Mouse (Mus musculus) embryo, embryonic 10.5 days (tissue): Measurements from ENCODE around the gene Hoxa9.

ENCODE experiments used
- DNase-seq: peaks from one replicate; pipeline ENCODE4 v3.0.0-alpha.2; 2015; ENCODE audit warnings: low spot score

The Hoxa9 gene

GRCm38 (mm10) chr6:52230516-52231165 lies at the start of gene Hoxa9:
Gene Hoxa9 (minus strand): TSS chr6:52231089.
- DNase-seq = no peak

DNA sequence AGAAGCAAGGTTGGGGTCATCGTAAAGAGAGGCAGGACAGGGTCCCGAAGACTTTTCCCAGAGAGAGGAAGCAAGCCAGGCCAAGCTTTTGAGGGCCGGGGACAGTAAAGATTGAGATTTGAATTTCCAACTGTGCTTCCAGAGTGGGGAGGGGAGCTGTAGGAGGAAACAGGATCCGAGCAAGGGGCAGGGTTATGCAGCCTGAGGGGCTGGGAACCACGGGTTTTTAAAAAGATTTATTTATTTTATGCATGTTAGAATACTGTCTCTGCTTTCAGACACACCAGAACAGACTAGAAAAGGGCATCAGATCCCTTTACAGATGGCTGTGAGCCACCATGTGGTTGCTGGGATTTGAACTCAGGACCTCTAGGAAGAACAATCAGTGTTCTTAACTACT lies 46.0 kb upstream of the Hoxa9 start:
- DNase-seq = no peak

DNA sequence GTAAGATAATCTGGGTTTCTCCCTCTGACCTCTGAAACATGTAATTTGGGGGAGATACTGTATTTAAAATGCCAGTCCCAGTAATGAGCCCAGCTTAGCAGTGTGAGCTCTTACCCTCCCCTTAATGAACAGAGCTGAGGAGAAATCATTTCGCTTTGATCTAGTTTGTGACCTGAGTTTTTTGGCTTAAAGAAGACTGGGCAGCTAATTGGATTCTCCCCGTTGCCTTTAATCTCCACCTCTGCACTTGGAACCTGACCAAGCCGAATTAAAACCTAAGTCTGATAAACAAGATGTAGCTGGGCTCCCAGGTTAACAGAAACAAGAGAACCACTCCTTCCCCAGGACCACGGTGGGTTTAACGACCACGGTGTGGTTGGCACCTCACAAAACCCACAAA lies 45.5 kb upstream of the Hoxa9 start:
- peak; percentile 34 for DNase-seq

GRCm38 (mm10) chr6:52275563-52276280 lies 44.8 kb upstream of the Hoxa9 start:
- DNase-seq = peak; percentile 25

DNA sequence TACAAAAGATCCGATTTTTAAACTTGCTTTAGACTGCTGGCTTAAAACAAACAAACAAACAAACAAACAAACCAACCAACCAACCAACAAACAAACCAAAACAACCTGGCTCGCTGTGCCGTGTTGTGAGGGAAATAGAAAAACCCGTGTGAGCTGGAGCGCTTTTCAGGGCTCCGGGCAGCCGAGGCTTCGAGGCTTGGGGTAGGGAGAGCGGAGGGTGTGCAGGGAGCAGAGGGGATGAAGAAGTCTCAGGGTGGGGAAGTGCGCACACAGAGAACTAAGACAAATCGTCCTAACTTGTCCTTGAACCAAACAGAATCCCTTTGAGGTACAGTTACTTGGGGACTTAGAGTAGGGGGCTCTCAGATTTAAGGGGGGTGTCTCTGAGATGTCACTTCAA lies 43.7 kb upstream of the Hoxa9 start:
- DNase-seq = peak; percentile 33

DNA sequence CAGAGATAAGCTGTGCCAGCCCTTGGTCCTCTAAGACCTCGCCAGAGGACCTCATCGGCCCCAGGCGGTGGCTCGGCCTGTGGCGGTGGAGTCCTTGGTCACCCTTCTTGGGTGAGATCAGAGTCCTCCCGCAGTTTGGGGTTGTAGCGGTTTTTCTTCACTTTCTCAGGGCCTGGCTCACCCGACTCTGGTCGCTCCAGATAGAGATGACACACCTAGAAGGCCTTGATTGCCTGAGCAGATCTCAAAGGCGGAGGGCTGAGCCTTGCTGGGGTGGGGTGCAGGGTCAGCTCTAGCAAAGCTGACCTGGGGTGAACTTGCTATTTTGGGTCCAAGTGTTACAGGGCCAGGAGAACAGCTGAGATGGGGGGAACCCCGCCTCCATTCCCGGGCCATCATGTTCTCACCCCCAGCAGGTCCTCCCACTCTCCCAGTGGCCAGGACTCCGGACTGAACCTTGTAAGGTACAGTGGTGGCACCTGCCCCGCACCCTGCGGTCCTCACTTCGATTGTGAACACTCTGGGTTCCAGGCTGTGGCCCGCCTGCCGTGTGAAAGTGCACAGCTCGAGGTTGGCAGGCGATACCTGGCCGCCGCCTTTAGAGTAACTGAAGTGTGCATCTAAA lies 42.9 kb upstream of the Hoxa9 start:
- DNase-seq = peak; percentile 55

GRCm38 (mm10) chr6:52272766-52273655 lies 42.1 kb upstream of the Hoxa9 start:
- DNase-seq = peak; percentile 40

DNA sequence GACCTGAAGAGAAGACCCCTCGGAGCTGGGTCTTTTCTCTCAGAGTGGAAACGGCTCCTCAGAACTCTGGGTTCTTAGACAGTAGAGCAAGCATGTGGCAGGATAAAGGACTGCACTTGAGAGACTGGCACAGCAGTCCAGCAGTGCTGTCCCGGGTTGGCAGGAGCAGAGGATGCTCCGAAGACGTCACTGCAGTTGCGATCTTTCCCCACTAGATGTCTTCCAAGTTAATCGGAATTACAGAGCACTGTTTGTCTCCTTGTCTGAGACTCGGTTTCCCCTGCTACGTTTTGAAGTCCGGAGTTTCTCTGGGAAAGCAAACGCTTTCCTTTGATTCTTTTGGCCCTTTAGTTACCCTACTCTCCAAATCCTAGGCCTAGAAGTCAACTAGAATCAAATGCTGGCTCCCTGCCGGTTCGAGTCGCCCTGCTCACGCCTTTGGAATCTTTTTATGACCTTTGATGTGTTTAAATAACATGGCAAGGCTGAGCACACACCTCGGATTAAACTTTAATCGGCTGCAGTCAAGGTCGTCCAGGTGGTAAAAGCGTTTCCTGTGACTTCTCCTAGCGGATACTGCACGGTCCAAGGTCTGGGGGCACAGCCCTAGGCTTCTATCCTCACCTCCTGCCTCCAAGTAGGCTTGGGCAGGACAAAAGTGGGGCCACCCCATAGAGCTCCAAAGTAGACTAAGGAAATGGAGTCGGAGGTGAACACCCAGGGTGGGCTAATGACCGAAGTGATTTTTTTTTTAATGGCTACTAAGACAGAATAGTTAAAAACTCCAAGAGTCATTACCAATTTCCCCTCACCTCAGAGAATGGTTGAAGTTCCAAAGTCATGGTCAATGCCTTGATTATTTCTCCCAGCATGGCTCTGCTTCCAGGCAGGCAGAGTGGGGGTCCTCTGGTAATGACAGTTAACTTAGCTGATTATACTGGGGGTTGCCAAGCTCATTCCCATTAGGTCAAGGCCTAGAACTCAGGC lies 39.9 kb upstream of the Hoxa9 start:
- DNase-seq = peak; percentile 88

DNA sequence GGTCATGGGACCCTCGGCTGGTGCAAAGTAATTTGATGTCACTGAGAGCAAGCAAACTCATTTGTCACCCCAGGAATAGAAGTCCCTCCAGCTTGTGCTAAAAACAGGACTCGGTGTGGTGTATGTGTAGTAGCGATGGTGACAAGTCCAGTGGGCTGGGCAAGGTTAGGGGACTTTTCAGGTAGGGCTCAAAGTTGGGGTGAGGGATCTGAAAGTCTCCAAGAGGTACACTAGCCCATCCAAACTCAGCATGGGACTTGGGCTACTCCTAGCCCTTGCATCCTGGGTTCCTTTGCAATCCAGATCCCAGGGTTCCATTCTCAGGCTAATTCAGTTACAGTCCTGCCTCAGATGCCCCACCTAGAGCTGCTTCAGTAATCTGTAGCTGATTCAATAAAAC lies 37.9 kb upstream of the Hoxa9 start:
- DNase-seq = peak; percentile 35

- DNase-seq = peak; percentile 45
Observed at GRCm38 (mm10) chr6:52268341-52268740, 37.5 kb upstream of the Hoxa9 start.

DNA sequence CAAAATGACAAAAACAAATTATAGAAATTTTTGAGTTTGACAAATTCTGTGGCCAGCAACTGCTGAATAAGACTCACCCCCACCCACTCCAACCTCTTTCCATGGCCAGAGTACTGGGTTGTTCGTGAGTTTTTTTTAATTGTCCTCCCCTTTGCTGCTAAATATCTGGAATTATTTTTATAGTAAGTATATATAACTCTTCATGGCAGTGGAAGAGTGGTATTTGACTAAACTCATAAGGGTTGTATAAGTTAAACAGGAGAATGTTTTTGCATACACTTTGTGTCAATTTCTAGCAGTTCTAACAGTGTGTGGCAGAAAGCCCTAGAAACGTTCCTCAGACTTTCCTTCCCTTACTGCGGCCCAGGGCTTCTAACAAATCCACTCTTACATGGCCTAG lies 36.8 kb upstream of the Hoxa9 start:
- peak; percentile 54 for DNase-seq

- peak; percentile 52 for DNase-seq
Observed at GRCm38 (mm10) chr6:52267221-52267620, 36.3 kb upstream of the Hoxa9 start.

DNA sequence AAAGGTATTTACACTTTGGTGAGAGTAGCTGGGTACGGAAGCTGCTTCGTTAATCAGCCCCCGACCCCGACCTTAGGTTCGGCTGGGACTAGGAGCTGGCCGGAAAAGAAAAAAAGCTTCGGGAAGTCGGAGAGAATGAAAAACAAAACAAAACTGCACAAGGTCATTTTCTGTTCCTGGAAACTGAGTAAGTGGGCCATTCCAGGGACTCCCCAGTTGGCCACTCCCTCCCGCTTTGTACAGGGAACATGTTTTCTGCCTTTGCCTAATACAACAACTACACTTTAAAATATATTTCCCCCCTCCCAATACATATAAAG lies 35.7 kb upstream of the Hoxa9 start:
- DNase-seq = peak; percentile 56

GRCm38 (mm10) chr6:52265913-52266665 lies 35.2 kb upstream of the Hoxa9 start:
- peak; percentile 68 for DNase-seq

DNA sequence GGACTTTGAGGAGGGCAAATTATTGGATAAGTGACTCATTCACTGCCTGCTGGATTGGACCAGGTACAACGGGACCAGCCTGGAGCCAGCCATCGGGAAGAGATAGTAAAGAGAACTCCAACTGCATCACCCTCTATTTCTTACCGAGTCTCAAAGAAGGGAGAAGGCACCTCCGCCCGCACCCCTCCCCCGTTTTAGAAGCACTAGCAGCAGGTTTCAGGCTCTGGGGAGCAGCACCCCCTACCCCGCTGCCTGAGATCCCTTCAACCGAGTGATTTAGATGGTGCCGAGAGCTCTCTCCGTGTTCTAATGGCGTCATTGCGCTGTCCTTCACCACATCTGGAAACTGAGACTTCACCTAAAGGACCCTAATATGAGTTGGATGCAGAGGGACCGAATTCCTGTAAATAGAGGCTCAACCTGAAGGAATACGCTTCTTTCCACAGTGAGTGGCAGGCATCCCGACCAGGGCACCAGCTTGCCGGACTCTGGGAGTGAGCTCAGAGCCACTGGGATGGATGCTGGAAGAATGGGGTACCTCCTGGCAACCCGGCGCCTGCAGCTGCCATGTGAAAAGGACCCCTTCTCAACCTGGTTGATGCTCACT lies 34.5 kb upstream of the Hoxa9 start:
- DNase-seq = peak; percentile 54

DNA sequence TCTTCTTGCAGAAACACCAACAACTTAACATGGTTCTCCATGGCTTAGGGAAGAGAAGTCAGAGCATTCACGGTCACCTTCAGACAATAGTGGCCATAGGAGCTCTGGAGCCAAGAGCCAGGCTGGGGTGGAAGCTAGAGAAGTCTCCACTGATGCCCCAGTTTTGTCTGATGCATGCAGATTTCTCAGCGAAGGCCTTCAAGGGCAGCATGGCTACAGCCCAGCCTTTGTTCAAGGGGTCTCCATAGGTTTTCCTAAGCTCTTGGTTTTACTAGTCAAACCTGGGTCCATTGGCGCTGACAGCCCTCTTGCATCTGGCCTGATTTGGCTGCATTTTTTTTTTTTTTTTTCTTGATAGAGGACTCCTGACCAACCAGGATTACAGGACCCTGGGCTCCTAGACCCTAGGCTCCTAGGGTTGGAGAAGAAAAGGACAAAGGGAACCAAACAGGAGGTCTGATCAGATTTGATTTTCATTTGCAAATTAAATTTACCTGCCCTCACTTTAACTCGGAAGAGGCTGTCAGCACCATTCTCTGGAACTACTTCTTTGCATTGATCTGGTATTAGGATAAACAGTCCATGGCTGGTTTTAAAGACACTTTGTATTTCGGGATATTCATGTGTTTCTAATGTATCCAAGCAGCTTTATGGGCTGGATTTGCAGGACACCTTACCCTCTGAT lies 33.4 kb upstream of the Hoxa9 start:
- DNase-seq = peak; percentile 46

GRCm38 (mm10) chr6:52263321-52263585 lies 32.4 kb upstream of the Hoxa9 start:
- no peak for DNase-seq

- peak; percentile 60 for DNase-seq
Observed at GRCm38 (mm10) chr6:52262463-52263320, 31.8 kb upstream of the Hoxa9 start.
